Mouse (Mus musculus) right cerebral cortex, adult 2 months (tissue): ENCODE measurements at regions not wholly inside any gene's neighbourhood (a gene's known extent, or its start where the extent isn't known, plus 50 kb on each side); places are given as distances from the start of the nearest gene placed in this dataset.

ENCODE experiments used
- DNase-seq, 2 experiments: peaks; one replicate each; pipeline ENCODE4 v3.0.0; 2021 to 2022; ENCODE audit warnings: low spot score in 2 of 2

GRCm38 (mm10) chr2:148506966-148507365 is 63.6 kb upstream of the Cd93 start:
- DNase-seq = no peak

GRCm38 (mm10) chr2:148505651-148506050 is 62.3 kb upstream of the Cd93 start:
- no peak for DNase-seq

- DNase-seq = no peak
Observed at GRCm38 (mm10) chr2:148503143-148503854, 59.9 kb upstream of the Cd93 start.

- no peak for DNase-seq
Observed at GRCm38 (mm10) chr2:148502321-148502720, 59.0 kb upstream of the Cd93 start.

- DNase-seq = no peak
Observed at GRCm38 (mm10) chr2:148500235-148500936, 57.0 kb upstream of the Cd93 start.

- DNase-seq = no peak
Observed at GRCm38 (mm10) chr2:148497452-148498302, 54.3 kb upstream of the Cd93 start.

- no peak for DNase-seq
Observed at GRCm38 (mm10) chr2:148496151-148497040, 53.0 kb upstream of the Cd93 start.

GRCm38 (mm10) chr2:148495485-148495884 is 52.1 kb upstream of the Cd93 start:
- DNase-seq = no peak

GRCm38 (mm10) chr2:148493281-148493680 is 49.9 kb upstream of the Cd93 start:
- no peak for DNase-seq
